Mouse (Mus musculus): ENCODE results near the gene Tyms.

DNA sequence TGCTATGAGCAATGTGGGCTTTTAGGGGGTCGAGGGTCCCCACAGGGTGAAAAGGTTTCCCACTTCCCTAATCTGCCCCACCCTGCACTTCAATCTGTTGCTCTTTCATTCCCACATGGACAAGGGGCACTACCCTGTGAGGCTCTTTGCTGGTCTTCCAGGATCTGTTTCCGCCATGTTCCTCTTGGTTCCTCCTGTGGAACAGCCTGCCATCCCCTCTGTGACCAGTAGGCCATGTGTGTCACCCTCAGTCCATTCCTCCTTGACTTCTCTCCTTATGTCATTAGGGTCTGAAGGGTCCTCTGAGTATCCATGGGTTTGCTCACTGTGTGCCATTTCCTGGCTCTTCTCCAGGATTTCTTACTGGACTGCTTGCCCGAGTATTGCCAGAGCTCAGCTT is 38.4 kb upstream of the Tyms start:
- TF ChIP-seq GATA1 (IDR thresholded peaks at IDR 0.05; ENCODE audit: borderline replicate concordance, low read length) (no peak), CTCF (IDR thresholded peaks at IDR 0.05; ENCODE audit: low read depth, low read length) (no peak), TAL1 (conservative IDR thresholded peaks at IDR 0.05; ENCODE audit: low read depth, low read length) (no peak), GATA2 (IDR thresholded peaks at IDR 0.05; ENCODE audit: borderline replicate concordance, low read depth, low read length) (no peak), POLR2AphosphoS5 (IDR thresholded peaks at IDR 0.05; ENCODE audit: insufficient replicate concordance, low read depth, low read length) (no peak)
